Mouse (Mus musculus): ENCODE results near the gene Sh3pxd2a.

The Sh3pxd2a gene

DNA sequence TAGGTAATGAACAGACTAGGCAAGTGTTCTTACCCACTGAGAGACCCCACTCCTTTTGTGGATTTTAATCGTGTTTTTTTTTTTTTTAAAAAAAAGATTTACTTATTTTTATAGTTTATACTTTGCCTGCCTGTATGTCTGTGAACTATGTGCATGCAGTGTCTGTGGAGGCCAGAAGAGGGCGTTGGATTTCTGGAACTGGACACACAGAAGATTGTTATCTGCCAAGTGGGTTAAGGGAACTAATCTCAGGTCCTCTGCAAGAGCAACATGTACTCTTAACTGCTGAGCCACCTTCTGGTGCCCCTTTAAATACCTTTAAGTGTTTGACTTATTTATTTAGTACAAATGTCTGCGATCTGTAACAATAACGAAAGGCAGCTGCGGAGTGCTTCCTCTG is 92.2 kb downstream of the Sh3pxd2a start:
- no peak for DNase-seq (ENCODE audit: low spot score in 2 of 2)

DNA sequence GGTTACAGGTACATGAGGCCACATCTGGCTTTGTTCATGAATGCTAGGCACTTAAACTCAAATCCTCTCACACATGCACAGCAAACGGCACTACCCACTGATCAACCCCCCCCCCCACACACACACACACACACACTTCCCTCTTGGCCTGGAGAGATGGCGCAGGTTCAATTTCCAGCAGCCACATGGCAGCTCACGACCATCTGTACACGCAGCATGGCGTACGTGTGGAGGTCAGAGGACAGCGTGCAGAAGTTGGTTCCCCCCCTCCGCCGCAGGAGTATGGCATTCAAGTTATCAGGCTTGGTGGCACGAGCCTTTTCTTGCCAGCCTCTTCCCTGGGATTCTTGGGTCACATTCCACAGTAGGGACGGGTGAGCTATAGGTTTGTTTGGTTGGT is 92.7 kb downstream of the Sh3pxd2a start:
- no peak for DNase-seq (ENCODE audit: low spot score in 2 of 2)

DNA sequence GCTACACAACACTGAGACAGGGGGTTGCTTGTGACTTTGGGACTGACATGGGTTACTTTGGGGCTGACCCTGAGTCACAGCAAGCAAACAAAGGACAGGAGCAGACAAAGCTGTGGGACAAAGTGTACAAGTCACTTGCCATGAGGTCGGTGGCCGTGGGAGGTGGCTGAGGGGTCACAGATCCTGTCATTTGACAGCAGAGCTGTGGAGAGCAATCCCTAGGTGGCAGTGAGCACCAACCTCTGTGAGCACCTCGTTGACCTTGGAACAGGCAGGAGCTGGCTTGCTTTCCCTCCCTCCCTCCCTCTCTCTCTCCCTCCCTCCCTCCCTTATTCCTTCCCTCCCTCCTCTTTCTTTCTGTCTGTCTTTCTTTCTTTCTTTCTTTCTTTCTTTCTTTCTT is 95.2 kb downstream of the Sh3pxd2a start:
- DNase-seq (ENCODE audit: low spot score in 2 of 2): no peak

DNA sequence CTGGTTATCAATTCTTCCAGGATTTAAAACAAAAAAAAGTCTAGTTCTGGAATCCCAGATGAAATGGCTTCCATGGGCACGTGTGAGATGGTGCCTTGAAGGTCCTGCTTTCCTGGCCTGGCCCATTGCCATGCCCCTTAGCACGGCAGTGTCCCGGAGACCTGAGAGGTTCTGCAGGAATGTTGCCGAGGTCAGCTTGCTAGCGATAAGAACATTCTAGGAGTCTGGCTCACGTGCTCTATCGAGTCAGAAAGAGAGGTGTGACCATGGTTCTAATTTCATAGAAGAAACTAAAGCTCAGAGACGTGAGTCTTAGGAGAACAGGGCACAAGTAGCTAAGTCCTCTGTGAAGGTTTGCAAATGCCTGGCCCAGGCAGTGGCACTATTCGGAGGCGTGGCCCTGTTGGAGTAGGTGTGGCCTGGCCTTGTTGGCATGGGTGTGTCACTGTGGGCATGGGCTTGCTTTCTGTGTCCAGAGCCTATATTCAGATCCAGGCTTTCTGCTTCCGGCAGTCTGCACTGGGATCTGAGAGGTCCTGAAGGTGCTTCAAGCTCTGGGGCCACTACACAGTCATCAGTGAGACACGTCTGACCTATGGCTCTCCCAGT is 96.8 kb downstream of the Sh3pxd2a start:
- DNase-seq (ENCODE audit: low spot score in 2 of 2): no peak

DNA sequence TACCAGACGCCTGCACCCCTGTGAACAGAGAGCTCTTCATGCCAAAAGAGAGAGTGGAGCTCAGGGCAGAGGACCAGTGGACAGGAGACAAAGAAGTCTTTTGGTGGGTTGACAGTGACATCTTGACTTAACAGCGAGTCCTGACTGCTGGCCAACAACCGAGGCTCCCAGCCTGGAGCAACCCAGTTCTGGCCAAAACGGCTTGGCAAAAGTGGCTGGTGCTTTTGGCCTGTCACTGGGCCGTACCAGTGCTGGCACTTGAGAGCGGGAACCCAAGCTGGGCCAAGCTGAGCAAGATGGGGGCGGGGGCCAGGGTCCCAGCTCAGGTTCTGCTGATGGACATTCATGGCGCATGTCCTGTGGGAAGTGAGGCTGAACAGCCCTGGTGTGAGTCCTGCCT is 97.6 kb downstream of the Sh3pxd2a start:
- DNase-seq (ENCODE audit: low spot score in 2 of 2): no peak

GRCm38 (mm10) chr19:47363086-47363668 is 101.0 kb downstream of the Sh3pxd2a start:
- DNase-seq (ENCODE audit: low spot score in 2 of 2): no peak

- DNase-seq (ENCODE audit: low spot score in 2 of 2): no peak
Measured at GRCm38 (mm10) chr19:47360921-47361320, 103.3 kb downstream of the Sh3pxd2a start.

GRCm38 (mm10) chr19:47360017-47360416 is 104.2 kb downstream of the Sh3pxd2a start:
- no peak for DNase-seq (ENCODE audit: low spot score in 2 of 2)

GRCm38 (mm10) chr19:47359166-47359931 is 104.9 kb downstream of the Sh3pxd2a start:
- no peak for DNase-seq (ENCODE audit: low spot score in 2 of 2)

GRCm38 (mm10) chr19:47357297-47357696 is 106.9 kb downstream of the Sh3pxd2a start:
- no peak for DNase-seq (ENCODE audit: low spot score in 2 of 2)

DNA sequence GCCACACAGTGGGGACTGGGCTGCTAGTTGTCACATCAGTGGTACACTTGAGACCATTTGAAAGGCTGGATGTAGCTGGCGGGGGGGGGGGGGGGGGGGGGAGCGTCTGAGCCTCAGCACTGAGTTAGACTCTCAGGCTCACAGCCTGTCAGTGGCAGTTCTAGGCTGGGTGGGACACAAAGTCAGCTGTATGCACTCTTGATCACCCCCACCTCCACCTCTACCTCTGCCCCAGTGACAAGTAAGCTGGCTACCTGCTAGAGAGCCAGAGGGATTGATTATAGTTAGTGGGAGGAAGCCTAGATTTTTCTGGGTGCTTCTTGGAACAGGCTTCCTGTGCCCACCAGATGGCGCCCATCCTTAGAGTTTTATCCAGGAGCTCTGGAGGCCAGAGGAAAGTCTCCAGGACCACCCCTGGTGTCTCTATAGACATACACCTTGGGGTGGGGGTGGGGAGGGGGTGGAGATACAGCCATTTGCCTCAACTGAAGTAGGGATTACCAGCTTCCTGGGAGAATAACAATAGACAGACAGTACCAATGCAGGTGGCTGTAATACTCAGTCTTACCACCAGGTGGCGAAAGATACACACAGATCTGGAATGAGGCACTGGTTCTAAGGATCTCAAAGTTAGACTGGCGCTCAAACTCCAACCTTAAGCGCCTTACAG is 107.9 kb downstream of the Sh3pxd2a start:
- peak; percentile 60 to 79 for DNase-seq (ENCODE audit: low spot score in 2 of 2)

DNA sequence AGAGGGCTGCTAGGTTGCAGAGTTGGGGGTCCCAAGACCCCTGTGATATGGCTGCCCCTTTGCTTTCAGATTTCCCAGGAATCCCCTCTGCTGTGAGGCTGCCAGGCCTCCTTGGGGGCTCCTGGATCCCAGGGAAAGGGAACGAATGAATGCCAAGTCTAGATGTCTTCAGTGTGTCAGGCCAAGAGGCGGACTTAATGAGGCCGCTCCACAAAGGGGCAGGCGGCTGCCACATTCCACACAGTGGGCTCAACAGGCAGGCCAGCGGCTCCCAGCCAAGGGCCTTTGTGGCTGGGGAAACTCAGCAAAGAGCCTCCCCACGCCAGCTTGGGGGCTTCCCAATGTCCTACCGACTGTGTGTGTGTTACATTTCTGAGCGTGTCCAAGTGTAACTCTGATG is 109.7 kb downstream of the Sh3pxd2a start:
- no peak for DNase-seq (ENCODE audit: low spot score in 2 of 2)

- DNase-seq (ENCODE audit: low spot score in 2 of 2): no peak
Measured at GRCm38 (mm10) chr19:47349043-47349442, 115.2 kb downstream of the Sh3pxd2a start.

- no peak for DNase-seq (ENCODE audit: low spot score in 2 of 2)
Measured at GRCm38 (mm10) chr19:47348395-47349016, 115.7 kb downstream of the Sh3pxd2a start.

DNA sequence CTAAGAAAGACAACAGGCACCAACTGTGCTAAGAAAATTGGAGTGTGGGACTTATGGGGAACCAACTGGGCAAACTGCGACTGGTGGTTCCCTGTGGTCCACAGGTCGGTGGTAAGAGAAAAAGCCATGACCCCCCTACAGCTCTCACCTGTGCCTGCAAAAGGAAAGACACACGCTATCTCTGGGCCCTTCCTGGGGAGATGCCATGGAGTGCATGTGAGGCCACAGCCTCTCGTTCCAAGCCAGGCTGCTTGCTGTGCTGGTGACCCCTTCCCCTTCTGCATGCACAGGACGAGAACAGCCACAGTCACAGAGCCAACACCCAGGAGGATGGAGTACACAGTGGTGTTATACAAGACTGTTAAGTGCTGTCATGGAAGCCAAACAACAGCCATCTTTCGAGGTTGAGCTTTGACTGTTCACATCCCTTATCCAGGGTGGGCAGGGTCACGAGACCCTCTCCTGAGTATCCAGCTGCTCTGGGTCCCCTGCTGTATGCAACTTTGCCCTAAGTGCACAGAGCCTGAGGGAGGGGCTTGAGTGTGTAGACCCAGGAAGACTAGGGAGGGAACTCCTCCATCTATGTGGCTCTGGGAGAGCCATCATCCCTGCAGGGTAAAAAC is 117.1 kb downstream of the Sh3pxd2a start:
- DNase-seq (ENCODE audit: low spot score in 2 of 2): no peak

GRCm38 (mm10) chr19:47346606-47347005 is 117.6 kb downstream of the Sh3pxd2a start:
- DNase-seq (ENCODE audit: low spot score in 2 of 2): no peak

DNA sequence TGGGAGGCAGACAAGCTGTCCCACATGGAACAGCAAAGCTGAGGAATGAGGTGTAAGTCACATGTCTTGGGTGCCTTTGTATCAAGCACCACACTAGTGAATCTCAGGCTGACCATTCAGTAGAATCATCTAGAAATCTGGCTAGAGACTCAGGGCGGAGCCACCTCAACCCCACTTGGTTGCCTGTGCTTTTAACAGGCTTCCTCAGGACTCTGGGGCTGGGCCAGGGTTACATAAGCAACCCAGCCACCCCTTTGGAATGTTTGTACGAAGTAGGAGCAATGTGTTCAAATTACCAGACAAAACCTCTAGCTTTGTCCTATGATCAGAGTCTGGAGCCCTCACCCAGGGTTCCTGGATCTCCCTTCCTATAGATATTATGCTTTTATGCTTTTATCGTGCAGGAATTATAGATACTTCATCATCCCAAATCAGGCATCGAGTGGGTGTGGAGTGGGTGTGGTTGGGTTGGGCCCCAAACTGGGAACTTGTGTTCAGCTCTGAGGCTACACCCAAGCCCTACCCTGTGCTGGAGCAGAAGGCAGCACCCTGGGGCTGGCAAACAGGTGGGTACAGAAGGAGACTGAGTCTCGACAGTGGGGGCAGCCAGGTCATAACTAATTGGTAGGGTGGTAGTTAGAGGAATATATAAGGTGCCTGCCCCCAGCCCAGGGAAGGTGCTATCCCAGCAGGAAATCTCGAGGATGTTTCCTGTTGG is 118.2 kb downstream of the Sh3pxd2a start:
- no peak for DNase-seq (ENCODE audit: low spot score in 2 of 2)

DNA sequence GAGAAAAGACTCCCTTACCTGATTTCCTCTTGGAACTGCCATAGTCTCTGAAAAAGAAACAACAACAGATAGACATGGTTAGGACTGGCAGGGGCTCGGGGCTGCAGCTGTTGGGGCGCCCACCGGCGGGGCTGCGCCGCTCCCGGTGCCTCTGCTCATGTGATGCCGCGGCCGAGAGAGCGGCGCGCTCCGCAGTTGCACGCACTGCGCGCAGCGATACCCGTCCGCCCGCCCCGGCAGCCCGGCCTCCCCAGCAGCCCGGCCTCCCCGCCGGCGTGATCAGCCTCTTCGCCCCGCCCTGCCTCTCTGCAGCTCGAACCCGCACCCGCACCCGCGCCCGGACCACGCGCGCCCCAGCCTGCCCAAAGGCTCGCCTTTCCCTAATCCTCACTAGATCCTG is 120.8 kb downstream of the Sh3pxd2a start:
- no peak for DNase-seq (ENCODE audit: low spot score in 2 of 2)

GRCm38 (mm10) chr19:47339165-47339564 is 125.0 kb downstream of the Sh3pxd2a start:
- peak; percentile 70 to 83 for DNase-seq (ENCODE audit: low spot score in 2 of 2)

GRCm38 (mm10) chr19:47338396-47339164 is 125.6 kb downstream of the Sh3pxd2a start:
- DNase-seq (ENCODE audit: low spot score in 2 of 2): no peak
